Mouse (Mus musculus) C2C12 (cell line): Measurements from ENCODE around the gene Atp1b3.

Source experiments
- CTCF ChIP-seq: IDR thresholded peaks from one replicate; pipeline ENCODE4 v1.5.1; 2011; ENCODE audit not compliant: control insufficient read depth, insufficient read depth, insufficient read length
- FOSL1 ChIP-seq: IDR thresholded peaks from one replicate; pipeline ENCODE4 v1.8.0; 2011; ENCODE audit warnings: mild to moderate bottlenecking, low read length; ENCODE audit not compliant: poor library complexity, insufficient read depth, severe bottlenecking

GRCm38 (mm10) chr9:96363581-96364140, 581 bp downstream of the Atp1b3 start:
- no peak for TF ChIP-seq CTCF
- no peak for TF ChIP-seq FOSL1
